Mouse (Mus musculus): ENCODE data around the gene Hist1h2ab.
"Not testable (repeated sequence)": the region's sequence is repeated elsewhere in the genome, so short reads cannot be mapped to it uniquely, and the experiment has no call there.

Hist1h2ab gene

DNA sequence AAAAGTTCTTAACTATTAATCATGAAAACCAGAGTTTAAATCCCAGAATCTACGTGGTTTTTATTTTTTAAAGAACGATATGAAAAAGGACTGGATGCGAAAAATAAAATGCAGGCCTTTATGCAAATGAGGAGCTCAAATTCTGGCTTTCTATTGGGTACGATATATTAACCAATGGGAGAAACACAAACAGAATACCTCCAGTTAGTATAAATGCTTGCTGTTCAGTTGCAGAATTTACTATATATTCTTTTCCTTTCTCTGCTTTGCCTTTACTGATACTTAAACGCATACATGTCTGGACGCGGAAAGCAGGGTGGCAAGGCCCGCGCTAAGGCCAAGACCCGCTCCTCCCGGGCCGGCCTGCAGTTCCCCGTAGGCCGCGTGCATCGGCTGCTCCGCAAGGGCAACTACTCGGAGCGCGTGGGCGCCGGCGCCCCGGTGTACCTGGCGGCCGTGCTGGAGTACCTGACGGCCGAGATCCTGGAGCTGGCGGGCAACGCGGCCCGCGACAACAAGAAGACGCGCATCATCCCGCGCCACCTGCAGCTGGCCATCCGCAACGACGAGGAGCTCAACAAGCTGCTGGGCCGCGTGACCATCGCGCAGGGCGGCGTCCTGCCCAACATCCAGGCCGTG lies at the start of gene Hist1h2ab:
Hist1h2ab (plus strand) TSS at position 288 of the 639 bp plus-strand sequence.
- not testable (repeated sequence) for DNase-seq

DNA sequence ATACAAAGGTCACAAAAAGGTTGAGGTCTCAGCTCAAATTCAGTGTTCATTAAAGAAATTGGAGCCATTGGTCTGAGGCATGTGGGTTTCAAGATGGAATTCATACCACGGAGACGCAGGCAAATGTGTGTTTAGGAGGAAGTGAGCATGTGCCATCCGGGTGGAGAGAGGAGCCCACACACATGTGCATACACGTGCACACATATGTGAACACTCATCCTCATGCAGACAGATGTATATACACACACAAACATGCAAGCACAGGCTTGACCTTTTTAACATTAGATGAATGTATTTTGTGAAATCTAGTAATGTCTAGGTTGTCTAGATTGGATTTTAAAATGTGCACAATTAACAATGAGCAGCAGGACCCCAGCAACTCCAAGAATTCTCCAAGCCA lies 48.7 kb upstream of the Hist1h2ab start:
- no peak for DNase-seq

DNA sequence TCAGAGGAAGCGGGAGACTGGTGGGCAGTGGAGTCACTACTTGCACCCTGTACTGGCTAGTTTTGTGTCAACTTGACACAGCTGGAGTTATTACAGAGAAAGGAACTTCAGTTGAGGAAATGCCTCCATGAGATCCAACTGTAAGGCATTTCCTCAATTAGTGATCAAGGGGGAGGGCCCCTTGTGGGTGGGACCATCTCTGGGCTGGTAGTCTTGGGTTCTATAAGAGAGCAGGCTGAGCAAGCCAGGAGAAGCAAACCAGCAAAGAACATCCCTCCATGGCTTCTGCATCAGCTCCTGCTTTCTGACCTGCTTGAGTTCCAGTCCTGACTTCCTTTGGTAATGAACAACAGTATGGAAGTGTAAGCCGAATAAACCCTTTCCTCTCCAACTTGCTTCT lies 48.1 kb upstream of the Hist1h2ab start:
- not testable (repeated sequence) for DNase-seq

DNA sequence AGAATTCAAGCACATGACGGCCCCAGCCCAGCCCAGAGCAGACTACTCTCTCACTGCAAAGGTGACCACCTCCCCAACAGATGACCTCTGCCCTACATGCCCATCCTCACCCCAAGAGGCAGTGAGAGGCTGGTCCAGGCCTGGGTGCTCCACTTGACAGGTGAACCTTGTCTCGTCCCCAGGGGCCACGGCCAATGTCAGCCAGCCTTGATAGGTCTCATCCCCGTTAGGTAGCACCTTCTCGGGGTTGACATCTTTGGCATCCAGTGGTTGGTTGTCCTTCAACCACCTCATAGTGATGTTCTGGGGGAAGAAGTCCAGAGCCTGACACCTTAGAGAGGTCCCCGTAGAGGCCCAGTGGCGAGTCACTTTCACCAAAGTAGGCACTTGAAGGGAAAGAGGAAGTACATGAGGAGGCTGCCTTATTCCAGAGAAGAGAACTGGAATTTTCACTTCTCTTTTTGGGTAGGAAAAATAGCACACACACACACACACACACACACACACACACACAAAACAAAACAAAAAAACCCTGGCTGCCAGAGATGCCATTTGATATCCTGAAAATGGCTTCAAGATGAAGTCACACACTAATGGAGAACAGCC lies 45.1 kb upstream of the Hist1h2ab start:
- no peak for DNase-seq

DNA sequence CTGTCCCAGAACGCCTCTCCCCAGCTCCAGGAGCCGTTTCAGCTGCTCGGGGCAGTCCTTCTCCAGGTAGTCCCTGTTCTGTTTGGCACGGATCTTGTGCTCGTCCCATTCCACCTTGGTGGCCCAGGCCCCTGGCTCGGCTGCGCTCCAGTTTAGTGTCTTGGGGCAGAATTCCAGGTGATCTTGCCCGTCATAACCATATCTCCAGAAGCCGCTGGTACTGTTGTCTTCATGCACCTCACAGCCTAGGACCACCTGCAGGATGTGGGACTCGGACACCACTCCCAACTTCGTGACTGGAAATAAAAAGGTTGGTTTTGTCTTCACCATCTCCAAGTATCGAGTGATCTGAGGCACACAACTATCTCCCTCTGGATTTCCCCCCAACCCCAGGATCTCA lies 44.2 kb upstream of the Hist1h2ab start:
- DNase-seq = no peak

DNA sequence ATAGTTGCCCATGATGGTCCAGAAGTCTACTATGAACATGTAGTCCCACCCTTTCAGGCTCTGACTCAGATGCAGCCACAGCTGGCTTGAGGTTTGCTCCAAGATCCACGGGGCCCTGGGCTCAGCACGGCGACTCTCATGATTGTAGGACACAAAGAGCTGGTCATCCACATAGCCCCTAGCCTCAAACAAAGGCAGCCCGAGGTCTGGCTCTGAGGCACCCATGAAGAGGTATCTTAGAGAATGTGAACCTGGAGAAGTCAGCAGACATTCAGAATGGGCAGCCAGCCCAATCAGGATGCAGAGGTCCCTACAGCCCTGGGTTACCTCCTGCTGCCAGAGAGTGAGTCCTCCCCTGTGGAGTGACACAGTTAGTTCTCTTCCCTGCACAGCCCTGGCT lies 42.9 kb upstream of the Hist1h2ab start:
- DNase-seq = no peak

DNA sequence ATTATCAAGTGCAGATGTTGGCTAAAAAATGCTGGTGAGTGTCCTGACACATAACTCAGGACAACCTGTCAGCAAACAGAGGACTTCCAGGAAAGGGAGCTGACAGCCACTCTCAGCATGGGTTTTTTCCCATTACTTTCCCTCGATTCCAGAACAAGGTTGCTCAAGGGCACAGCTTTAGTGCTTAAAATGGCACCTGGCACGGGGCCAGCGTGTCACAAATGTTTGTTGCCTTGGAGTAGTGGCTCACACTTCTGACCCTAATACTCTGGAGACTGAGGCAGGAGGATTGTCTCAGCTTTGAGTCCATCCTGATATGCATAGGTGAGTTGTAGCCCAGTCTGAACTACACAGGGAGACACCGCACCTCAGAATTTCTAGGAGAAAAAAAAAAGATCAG lies 42.3 kb upstream of the Hist1h2ab start:
- DNase-seq = no peak

DNA sequence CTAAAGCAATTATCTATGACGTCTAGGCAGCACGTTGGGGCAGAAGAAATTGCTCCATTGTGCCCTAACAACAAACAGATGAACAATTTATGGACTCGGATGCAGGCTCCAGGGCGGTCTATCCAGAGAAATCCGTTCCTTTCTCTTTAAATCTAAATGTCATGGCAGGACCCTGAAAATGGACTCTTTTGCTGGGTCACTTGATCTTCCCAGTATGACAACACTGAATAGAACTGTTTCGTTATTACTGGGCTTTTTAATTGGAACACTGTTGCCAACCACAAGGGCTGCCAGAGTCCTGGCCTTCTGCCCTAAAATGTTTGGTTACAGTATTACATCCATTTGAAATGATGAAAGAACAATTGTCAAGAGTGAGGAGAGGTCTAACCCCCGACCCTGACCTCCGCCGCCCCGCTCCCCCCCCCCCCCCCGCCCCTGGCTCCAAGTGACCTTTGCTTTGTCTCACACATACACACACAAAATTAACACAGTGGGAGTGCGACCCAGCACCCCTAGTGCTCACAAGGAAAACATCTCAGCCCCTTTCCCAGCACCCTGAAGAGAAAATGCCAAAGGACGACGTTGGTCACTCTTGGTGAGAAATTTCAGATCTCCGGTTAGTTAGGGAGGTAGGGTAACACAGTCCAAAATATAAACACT lies 41.1 kb upstream of the Hist1h2ab start:
- DNase-seq = no peak

DNA sequence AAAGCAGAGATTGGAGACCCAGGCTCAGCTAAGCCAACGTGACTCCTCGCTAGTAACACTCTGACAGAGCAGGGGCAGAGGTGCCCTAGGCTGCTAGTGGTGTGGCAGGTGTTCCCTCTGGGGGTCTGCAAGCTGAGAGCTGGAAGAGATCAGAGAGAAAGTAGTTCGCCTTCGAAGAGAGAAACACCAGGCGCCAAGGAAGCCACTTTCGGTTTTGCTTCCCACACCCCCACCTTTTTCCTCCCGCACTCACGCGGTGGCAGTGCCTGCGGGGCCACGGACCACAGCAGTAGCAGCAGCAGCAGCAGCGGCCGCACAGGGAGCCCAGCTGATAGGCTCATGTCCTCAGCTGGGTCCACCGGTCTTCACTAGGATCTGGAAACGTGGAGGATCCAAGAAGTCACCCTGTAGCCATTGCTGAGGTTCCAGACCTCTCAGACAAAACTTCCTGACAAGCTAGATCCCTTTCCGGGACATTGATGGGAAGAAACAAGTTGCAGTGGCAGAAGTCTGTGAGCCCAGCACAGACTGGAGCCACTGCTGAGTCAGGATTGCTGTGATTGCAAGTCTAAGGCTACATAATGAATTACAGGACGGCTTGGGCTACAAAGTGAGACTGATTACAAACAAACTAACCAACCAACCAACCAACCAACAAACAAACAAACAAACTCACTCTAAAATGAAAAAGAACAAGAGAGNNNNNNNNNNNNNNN lies 40.4 kb upstream of the Hist1h2ab start, which contains the start of gene Hfe:
Hfe (minus strand) TSS at position 481 of the 716 bp plus-strand sequence.
- DNase-seq = peak; percentile 32

DNA sequence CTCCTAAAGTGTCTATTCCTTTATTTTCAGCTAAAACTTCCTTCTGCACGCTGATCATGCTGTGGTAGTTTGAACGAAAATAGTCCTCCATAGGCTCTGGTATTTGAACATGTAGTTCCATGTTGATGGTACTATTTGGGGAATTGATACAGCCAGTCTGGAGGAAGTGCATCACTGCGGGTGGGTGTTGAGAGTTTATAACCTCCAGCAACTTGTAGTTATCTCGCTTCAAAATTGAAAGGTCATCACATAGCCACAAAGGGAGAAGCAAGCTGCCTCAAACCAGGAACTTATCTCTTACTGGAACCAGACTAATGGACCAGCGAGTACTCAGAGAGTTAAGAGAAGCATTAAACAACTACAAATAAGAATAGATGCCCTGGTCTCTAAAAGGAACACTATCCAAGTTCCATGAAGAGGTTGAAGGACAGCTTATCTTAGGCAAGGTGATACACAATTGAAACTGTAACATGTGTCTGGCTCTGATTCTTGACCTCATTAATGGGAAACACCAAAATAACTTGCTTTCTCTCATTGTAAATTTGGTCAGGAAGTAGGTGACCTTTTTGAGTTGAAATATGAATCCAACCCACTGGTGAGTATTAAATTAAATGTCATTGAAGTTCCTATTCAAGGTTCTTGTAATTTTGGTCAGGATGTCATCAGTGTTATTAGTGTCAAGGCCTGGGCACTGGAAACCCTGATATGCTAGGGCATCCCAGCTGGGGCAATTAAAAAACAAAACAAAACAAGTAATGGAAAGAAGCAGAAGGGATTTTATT lies 34.5 kb upstream of the Hist1h2ab start:
- no peak for DNase-seq

DNA sequence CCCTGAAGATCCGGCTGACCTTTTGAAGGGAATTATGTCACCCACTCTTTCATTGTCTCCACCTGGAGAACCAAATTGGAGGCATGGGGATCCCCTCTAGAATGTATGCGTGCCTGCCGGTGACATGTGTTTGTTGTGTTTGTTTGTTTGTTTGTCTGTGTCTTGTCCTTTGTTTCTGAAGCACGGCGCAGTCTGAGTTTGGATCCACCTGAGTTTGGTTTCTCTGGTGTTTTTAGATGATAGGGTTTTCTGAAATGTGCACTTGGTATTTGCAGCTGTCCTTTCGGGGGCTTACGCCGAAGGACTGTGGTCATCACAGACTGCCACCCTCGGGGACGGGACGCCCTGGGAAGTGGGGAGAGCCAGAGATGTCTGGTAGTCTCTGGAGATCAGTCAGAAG lies 33.8 kb upstream of the Hist1h2ab start:
- DNase-seq = no peak

DNA sequence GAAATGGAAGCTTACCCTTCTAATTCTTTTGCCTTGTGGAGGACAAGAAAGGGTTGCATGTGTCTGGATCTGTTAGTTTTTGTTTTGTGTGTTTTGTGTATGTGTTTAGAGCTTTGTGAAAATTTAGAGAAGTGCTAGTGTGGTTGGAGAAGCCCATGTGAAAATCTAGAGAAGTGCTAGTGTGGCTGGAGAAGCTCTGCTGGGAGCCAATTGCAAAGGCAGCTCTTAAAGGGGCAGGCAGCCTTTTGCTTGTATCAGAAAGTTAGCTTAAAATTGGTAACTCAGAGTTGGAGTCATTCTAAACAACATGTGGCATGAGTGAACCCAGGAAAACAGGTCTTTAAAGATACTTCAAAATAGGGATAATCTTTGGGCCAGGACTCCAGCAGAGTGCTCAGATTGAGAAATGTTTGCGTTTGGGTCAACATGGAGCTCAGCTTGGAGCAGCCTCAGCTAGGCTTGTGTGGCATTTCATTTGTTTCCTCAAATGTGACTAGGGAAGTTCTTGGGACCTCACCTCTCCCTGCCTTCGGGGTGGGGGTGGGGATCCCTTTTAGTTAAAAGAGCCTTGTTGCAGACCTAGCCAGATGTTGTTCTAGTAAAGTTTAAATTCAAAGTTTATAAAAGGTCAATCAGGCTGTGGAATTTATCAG lies 33.2 kb upstream of the Hist1h2ab start:
- not testable (repeated sequence) for DNase-seq

DNA sequence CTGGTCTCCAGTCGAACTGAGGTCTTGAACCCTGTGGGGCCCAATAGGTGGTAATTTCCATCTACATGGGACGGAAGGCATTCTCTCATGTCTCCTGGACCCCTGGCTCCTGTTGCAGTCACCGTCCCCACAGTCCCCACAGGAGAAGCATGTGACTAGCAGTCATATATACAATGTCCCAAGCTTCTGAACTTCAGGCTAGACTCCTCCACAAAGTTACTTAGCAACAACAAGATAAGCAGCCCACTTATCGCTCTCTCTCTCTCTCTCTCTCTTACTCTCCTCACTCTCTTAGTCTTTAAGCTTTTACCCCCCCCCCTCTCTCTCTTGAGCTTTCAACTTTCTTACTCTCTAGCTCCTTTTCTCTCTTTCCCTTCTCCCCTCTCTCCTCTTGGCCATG lies 26.7 kb upstream of the Hist1h2ab start:
- DNase-seq = no peak

DNA sequence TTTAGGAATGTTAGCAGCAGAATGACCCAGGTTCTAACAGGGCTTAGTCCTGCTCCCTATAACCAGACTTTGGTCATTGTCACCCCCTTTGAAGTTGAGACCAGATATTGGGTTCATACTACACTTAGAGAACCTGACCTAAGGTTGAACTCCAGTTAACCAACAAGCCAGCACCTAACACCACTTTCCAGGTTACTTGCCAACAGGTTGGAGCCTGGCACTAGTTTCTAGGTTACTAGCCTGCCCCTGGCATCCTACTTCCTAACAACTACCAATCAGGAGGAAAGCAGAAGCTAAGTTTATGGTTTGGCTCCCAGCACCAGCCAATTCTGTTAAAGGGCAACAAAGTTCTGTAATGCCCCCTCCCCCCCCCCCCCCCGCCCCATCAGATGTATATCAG lies 25.7 kb upstream of the Hist1h2ab start:
- no peak for DNase-seq

DNA sequence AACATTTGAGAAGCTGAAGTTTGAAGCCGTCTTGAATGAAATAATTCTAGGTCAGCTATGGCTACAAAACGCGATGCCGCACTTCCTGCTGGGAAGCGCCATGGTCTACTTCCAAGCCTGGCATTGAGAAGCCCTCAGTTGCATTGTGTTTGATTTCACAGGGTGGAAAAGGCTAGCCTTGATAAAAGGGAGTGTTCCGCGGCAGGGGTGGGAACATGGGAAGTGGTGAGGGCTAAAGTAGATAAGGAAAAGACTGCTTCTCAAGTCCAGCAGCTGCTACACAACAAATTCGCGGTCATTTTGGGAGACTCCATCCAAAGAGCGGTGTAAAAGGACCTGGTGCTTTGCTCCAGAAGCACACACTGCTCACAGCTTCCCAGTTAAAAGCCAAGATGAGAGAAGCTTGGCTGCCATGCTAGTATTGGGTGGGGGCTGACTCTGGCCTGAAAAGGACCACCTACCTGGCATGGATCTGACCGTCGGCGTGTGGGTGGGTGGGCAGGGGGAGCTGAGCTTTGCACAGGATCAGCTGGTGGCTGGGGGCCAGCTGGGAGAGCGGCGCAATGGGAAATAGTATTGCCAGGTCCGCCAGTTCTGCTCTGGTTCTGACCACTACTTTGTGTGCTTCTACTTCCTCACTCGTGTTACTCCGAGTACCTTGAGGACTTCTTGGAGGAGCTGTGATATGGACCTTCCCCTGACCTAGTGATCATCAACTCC lies 22.3 kb upstream of the Hist1h2ab start:
- DNase-seq = no peak

DNA sequence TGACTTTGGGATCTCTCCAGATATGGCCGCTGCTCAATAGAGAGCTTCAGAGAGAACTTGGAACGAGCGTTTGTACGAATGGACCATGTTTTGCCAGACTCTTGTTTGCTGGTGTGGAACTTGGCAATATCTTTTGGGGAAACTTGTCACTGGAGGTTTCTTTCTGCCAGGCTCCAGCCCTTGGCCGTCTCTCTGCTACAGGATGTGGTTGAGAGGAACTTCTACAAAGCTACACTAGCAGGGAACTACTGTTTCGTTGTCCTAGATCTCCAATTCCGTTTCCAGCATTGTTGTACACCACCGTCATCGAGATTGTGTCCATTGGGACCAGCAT lies 21.8 kb upstream of the Hist1h2ab start:
- DNase-seq = no peak

DNA sequence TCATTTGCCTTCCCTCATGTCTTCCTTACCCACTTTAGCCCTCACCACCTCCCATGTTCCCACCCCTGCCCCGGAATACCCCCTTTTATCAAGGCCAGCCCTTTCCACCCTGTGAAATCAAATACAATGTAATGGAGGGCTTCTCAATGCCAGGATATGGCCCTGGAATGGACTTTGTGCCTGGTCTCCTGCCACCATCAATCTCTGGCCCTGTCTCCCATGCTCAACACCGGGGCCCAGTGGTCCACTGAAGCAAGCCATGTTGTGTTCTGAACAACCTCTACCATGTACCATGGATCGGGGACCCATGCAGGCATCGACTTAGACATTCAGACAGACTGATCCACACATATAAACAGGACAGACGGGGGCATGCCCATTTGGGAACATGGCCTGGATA lies 21.2 kb upstream of the Hist1h2ab start:
- no peak for DNase-seq

DNA sequence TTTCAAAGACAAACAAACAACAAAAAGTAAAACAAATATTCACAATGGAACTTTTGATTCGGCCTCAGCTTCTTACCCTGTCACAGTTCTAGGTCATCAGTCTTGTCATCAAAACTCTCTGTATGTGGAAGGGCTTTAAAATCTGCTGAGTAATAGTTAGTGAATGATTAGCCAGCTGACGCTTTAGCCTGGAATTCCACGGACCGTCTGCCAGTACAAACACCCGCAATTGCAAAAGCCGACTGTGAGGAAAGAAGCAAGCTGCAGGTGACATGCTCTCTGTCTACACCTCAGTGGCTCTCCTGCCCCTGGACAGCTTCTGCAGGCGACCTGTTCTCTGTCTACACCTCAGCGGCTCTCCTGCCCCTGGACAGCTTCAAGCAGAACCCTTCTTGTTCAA lies 20.4 kb upstream of the Hist1h2ab start:
- no peak for DNase-seq

DNA sequence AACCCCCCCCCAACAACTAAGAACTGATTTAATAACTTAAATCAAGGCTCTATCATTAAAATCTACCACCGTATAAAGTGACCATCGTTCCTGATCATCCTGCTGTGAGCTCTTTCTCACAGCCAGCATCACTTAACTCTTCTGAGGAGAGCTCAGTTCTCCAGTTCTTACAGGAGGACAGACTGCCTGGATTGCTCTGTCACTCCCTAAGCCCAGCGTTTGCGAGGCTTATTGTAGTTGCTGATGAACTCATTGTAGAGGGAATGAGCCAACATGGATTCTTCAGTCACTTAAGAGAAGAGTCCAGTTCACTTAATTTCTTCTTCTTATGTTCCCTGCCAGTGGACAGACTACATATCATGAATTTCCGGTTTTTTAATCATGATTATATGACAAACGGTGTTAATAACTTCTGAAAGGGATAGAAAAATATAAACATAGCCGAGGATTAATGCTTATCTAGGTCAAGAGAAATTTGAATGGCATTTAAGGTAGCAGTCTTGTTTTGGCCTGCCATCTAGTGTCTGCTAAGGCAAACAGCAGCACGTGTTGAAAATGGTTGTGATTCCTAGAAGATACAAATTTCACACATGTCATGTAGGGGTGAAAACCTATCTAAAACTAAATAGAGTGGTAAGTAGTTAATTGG lies 18.6 kb upstream of the Hist1h2ab start:
- no peak for DNase-seq

DNA sequence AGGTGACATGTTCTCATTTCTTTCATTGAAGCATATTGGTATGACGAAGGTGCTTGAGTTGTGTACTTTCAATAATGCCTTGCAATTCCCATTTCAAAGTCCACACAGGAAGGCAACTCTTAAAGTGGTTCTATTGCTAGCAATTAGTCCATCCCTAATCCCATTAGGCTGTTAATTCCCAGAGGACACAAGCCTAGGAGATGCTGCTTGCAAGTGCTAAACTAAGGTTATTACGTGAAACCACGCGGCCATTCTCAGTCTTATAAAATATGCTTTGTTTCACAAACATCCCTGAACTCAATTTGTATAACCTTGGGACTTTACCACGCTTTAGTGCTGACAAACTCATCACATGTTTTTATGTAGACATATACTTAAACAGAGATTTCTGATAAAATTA lies 13.8 kb upstream of the Hist1h2ab start:
- DNase-seq = no peak

DNA sequence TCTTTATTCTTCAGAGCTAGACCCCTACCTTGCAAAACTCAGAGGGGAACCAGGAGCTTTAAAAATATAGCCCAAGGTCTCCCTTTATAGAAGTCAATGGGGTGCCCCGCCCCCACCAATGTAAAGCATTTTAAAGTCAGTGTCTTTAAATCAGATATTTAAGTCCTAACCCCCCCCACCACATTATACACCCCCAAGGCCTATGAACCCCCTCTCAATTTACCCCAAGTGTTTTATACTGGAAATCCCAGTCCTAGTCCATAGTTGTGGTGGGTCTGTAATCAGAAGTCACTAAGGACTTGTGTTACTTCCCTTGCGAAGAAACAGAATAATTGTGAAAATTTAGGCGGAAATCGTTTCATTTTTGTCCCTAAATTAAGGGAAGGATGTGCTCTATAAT lies 12.9 kb upstream of the Hist1h2ab start:
- no peak for DNase-seq
